Mouse (Mus musculus): ENCODE measurements at regions not wholly inside any gene's neighbourhood (a gene's known extent, or its start where the extent isn't known, plus 50 kb on each side); places are given as distances from the start of the nearest gene placed in this dataset.
A peak's percentile ranks its signal among the peaks of the same experiment; 100 is the strongest.

- intact Hi-C loops (cut with DNase I) = no loop called here
- no peak for DNase-seq (ENCODE audit: extremely low spot score in 1 of 2, low spot score in 2 of 2)
Observed at GRCm38 (mm10) chr15:96113091-96113490, 174.2 kb upstream of the Arid2 start.

- intact Hi-C loops (cut with DNase I) = no loop called here
- no peak for DNase-seq (ENCODE audit: extremely low spot score in 1 of 2, low spot score in 2 of 2)
Observed at GRCm38 (mm10) chr15:96114616-96115015, 172.7 kb upstream of the Arid2 start.

GRCm38 (mm10) chr15:96115196-96115595 lies 172.1 kb upstream of the Arid2 start:
- intact Hi-C loops (cut with DNase I) = no loop called here
- DNase-seq (ENCODE audit: extremely low spot score in 1 of 2, low spot score in 2 of 2) = no peak

- no peak for DNase-seq (ENCODE audit: extremely low spot score in 1 of 2, low spot score in 2 of 2)
- intact Hi-C loops (cut with DNase I) = no loop called here
Observed at GRCm38 (mm10) chr15:96119240-96119639, 168.1 kb upstream of the Arid2 start.

- intact Hi-C loops (cut with DNase I) = no loop called here
- no peak for DNase-seq (ENCODE audit: extremely low spot score in 1 of 2, low spot score in 2 of 2)
Observed at GRCm38 (mm10) chr15:96124397-96124796, 162.9 kb upstream of the Arid2 start.

GRCm38 (mm10) chr15:96129699-96130098 lies 157.6 kb upstream of the Arid2 start:
- intact Hi-C loops (cut with DNase I) = no loop called here
- DNase-seq (ENCODE audit: extremely low spot score in 1 of 2, low spot score in 2 of 2) = no peak

- no peak for DNase-seq (ENCODE audit: extremely low spot score in 1 of 2, low spot score in 2 of 2)
- intact Hi-C loops (cut with DNase I) = no loop called here
Observed at GRCm38 (mm10) chr15:96130531-96130930, 156.8 kb upstream of the Arid2 start.

- intact Hi-C loops (cut with DNase I) = no loop called here
- DNase-seq (ENCODE audit: extremely low spot score in 1 of 2, low spot score in 2 of 2) = no peak
Observed at GRCm38 (mm10) chr15:96131582-96132091, 155.7 kb upstream of the Arid2 start.

- DNase-seq (ENCODE audit: extremely low spot score in 1 of 2, low spot score in 2 of 2) = peak; percentile 37 to 42
- intact Hi-C loops (cut with DNase I) = no loop called here
Observed at GRCm38 (mm10) chr15:96132636-96133035, 154.7 kb upstream of the Arid2 start.

GRCm38 (mm10) chr15:96135250-96135731 lies 152.0 kb upstream of the Arid2 start:
- intact Hi-C loops (cut with DNase I) = no loop called here

GRCm38 (mm10) chr15:96135816-96136215 lies 151.5 kb upstream of the Arid2 start:
- intact Hi-C loops (cut with DNase I) = no loop called here
- no peak for DNase-seq (ENCODE audit: extremely low spot score in 1 of 2, low spot score in 2 of 2)

More at GRCm38 (mm10) chr15:96135250-96135731, 152.0 kb upstream of the Arid2 start:
- DNase-seq (ENCODE audit: extremely low spot score in 1 of 2, low spot score in 2 of 2) = peak in 1 of 2 experiments; percentile 26

GRCm38 (mm10) chr15:96137534-96137933 lies 149.8 kb upstream of the Arid2 start:
- intact Hi-C loops (cut with DNase I) = no loop called here
- no peak for DNase-seq (ENCODE audit: extremely low spot score in 1 of 2, low spot score in 2 of 2)

GRCm38 (mm10) chr15:96137945-96138344 lies 149.4 kb upstream of the Arid2 start:
- intact Hi-C loops (cut with DNase I) = no loop called here

GRCm38 (mm10) chr15:96153489-96153888 lies 133.8 kb upstream of the Arid2 start:
- intact Hi-C loops (cut with DNase I) = no loop called here
- DNase-seq (ENCODE audit: extremely low spot score in 1 of 2, low spot score in 2 of 2) = no peak

More at GRCm38 (mm10) chr15:96137945-96138344, 149.4 kb upstream of the Arid2 start:
- no peak for DNase-seq (ENCODE audit: extremely low spot score in 1 of 2, low spot score in 2 of 2)

GRCm38 (mm10) chr15:96158321-96158720 lies 129.0 kb upstream of the Arid2 start:
- DNase-seq (ENCODE audit: extremely low spot score in 1 of 2, low spot score in 2 of 2) = no peak
- intact Hi-C loops (cut with DNase I) = no loop called here

GRCm38 (mm10) chr15:96164771-96165431 lies 122.4 kb upstream of the Arid2 start:
- intact Hi-C loops (cut with DNase I) = no loop called here

GRCm38 (mm10) chr15:96167256-96167655 lies 120.1 kb upstream of the Arid2 start:
- intact Hi-C loops (cut with DNase I) = no loop called here
- DNase-seq (ENCODE audit: extremely low spot score in 1 of 2, low spot score in 2 of 2) = no peak

More at GRCm38 (mm10) chr15:96164771-96165431, 122.4 kb upstream of the Arid2 start:
- no peak for DNase-seq (ENCODE audit: extremely low spot score in 1 of 2, low spot score in 2 of 2)

GRCm38 (mm10) chr15:96169726-96170467 lies 117.4 kb upstream of the Arid2 start:
- intact Hi-C loops (cut with DNase I) = no loop called here
- peak in 1 of 2 experiments; percentile 25 for DNase-seq (ENCODE audit: extremely low spot score in 1 of 2, low spot score in 2 of 2)

- peak in 1 of 2 experiments; percentile 49 for DNase-seq (ENCODE audit: extremely low spot score in 1 of 2, low spot score in 2 of 2)
- intact Hi-C loops (cut with DNase I) = no loop called here
Observed at GRCm38 (mm10) chr15:96170986-96171769, 116.1 kb upstream of the Arid2 start.
